Mouse (Mus musculus) embryonic facial prominence, embryonic 15.5 days (tissue): ENCODE data around the gene Gpr88. TPM values are rescaled to one million over a fixed set of nuclear protein-coding genes. Genes with fewer than 3 reads are reported as not detected.

Experiments used
- ATAC-seq: fragments of 200-750 bp; cut with Nextera tagmentation; 2 replicates; pipeline ENCODE4 v1.8.0; 2017; ENCODE audit warnings: low read depth, moderate TSS enrichment; ENCODE audit not compliant: insufficient number of reproducible peaks, low FRiP score, low TSS enrichment
- H3K27ac ChIP-seq: fragments of 300-500 bp; sonication (generic); replicated peaks from 2 replicates; pipeline ENCODE4 v1.5.1; 2015; ENCODE audit warnings: mild to moderate bottlenecking, inconsistent platforms
- H3K27me3 ChIP-seq: fragments of 300-500 bp; sonication (generic); 2 replicates; pipeline ENCODE4 v1.6.1; 2015; ENCODE audit warnings: inconsistent platforms
- H3K36me3 ChIP-seq: fragments of 300-500 bp; sonication (generic); 2 replicates; pipeline ENCODE4 v1.6.1; 2015; ENCODE audit warnings: mild to moderate bottlenecking, inconsistent platforms
- H3K4me1 ChIP-seq: fragments of 300-500 bp; sonication (generic); 2 replicates; pipeline ENCODE4 v1.6.1; 2015; ENCODE audit warnings: inconsistent platforms
- H3K4me2 ChIP-seq: fragments of 300-500 bp; sonication (generic); replicated peaks from 2 replicates; pipeline ENCODE4 v1.6.1; 2015; ENCODE audit warnings: mild to moderate bottlenecking, inconsistent platforms
- H3K4me3 ChIP-seq: fragments of 300-500 bp; sonication (generic); replicated peaks from 2 replicates; pipeline ENCODE4 v1.5.1; 2015; ENCODE audit warnings: mild to moderate bottlenecking, inconsistent platforms
- H3K9ac ChIP-seq: fragments of 300-500 bp; sonication (generic); 2 replicates; pipeline ENCODE4 v1.6.1; 2015; ENCODE audit warnings: inconsistent platforms
- H3K9me3 ChIP-seq: fragments of 300-500 bp; sonication (generic); replicated peaks from 2 replicates; pipeline ENCODE4 v1.6.1; 2016; ENCODE audit warnings: inconsistent platforms
- WGBS: fragments of 180-500 bp; shearing (Covaris S2); methylation state at CpG from one replicate; pipeline ENCODE4 v1.1.7; 2015; 5-methylcytosine and 5-hydroxymethylcytosine counted together
- polyA plus RNA-seq: library from polyadenylated mRNA; unstranded; fragments of >200 nt; fragmentation: Nextera tagmentation; extraction: Ambion mirVana; gene quantifications from 2 replicates; pipeline ENCODE4 v1.2.1, GENCODE M21; 2015

Gene Gpr88
- polyA plus RNA-seq, 1 experiment from 2014 or later: 0.85 TPM

GRCm38 (mm10) chr3:116277146-116277545 lies 23.8 kb upstream of the Gpr88 start:
- Histone ChIP-seq H3K27me3 (no peaks in the 10 kb centered on the region), H3K27ac (no peak overlapping the region), H3K36me3 (0 out of 2 replicates have a peak, but pooled peaks cover 3% of the 10 kb centered on the region), H3K4me2 (no peak overlapping the region), H3K9ac (no peak overlapping the region), H3K4me1 (no peaks in the 10 kb centered on the region), H3K4me3 (no peak overlapping the region), H3K9me3 (no peaks in the 10 kb centered on the region)
- WGBS: 88% methylated on average over 8 of the region's 8 CpGs
- no peak for ATAC-seq

GRCm38 (mm10) chr3:116271679-116272078 lies 18.4 kb upstream of the Gpr88 start:
- Histone ChIP-seq H3K4me1 (no peaks in the 10 kb centered on the region), H3K4me3 (no peak overlapping the region), H3K27ac (no peak overlapping the region), H3K36me3 (no peaks in the 10 kb centered on the region), H3K9ac (no peak overlapping the region), H3K4me2 (no peak overlapping the region), H3K9me3 (no peaks in the 10 kb centered on the region), H3K27me3 (no peaks in the 10 kb centered on the region)
- 81% methylated on average over 6 of the region's 6 CpGs for WGBS
- ATAC-seq: no peak

GRCm38 (mm10) chr3:116267036-116267654 lies 13.8 kb upstream of the Gpr88 start:
- no peaks in the 10 kb centered on the region for H3K9me3 ChIP-seq
- WGBS: 92% methylated on average over 2 of the region's 2 CpGs
- H3K36me3 ChIP-seq: no peaks in the 10 kb centered on the region
- H3K27me3 ChIP-seq: no peaks in the 10 kb centered on the region
- peak; percentile 60; the same call in 1 of the 2 replicates for ATAC-seq
- H3K4me3 ChIP-seq: no peak overlapping the region
- no peak overlapping the region for H3K4me2 ChIP-seq
- no peaks in the 10 kb centered on the region for H3K4me1 ChIP-seq
- no peak overlapping the region for H3K27ac ChIP-seq
- H3K9ac ChIP-seq: no peak overlapping the region

GRCm38 (mm10) chr3:116266360-116266759 lies 13.1 kb upstream of the Gpr88 start:
- Histone ChIP-seq H3K27ac (no peak overlapping the region), H3K27me3 (no peaks in the 10 kb centered on the region)

GRCm38 (mm10) chr3:116263977-116264376 lies 10.7 kb upstream of the Gpr88 start:
- no peak overlapping the region for H3K9ac ChIP-seq
- H3K36me3 ChIP-seq: no peaks in the 10 kb centered on the region
- no peak overlapping the region for H3K4me2 ChIP-seq
- H3K27ac ChIP-seq: no peak overlapping the region
- WGBS: 89% methylated on average over 1 of the region's 1 CpGs
- ATAC-seq: no peak
- H3K4me1 ChIP-seq: no peaks in the 10 kb centered on the region
- H3K27me3 ChIP-seq: no peaks in the 10 kb centered on the region
- H3K4me3 ChIP-seq: no peak overlapping the region
- H3K9me3 ChIP-seq: no peaks in the 10 kb centered on the region

More at GRCm38 (mm10) chr3:116266360-116266759, 13.1 kb upstream of the Gpr88 start:
- Histone ChIP-seq H3K9ac (no peak overlapping the region), H3K4me3 (no peak overlapping the region), H3K4me1 (no peaks in the 10 kb centered on the region), H3K4me2 (no peak overlapping the region), H3K36me3 (no peaks in the 10 kb centered on the region), H3K9me3 (no peaks in the 10 kb centered on the region)
- 52% methylated on average over 3 of the region's 3 CpGs for WGBS
- no peak for ATAC-seq

GRCm38 (mm10) chr3:116263061-116263460 lies 9.8 kb upstream of the Gpr88 start:
- ATAC-seq: no peak
- H3K4me3 ChIP-seq: no peak overlapping the region
- no peaks in the 10 kb centered on the region for H3K27me3 ChIP-seq
- whole genome bisulfite sequencing: 80% methylated on average over 5 of the region's 5 CpGs
- no peak overlapping the region for H3K9ac ChIP-seq
- H3K9me3 ChIP-seq: no peaks in the 10 kb centered on the region
- H3K36me3 ChIP-seq: no peaks in the 10 kb centered on the region
- no peaks in the 10 kb centered on the region for H3K4me1 ChIP-seq
- no peak overlapping the region for H3K27ac ChIP-seq
- H3K4me2 ChIP-seq: no peak overlapping the region

GRCm38 (mm10) chr3:116256104-116256503 lies 2.8 kb upstream of the Gpr88 start:
- no peak overlapping the region for H3K9ac ChIP-seq
- no peak for ATAC-seq
- H3K9me3 ChIP-seq: no peaks in the 10 kb centered on the region
- peaks cover 22% of the 10 kb centered on the region for H3K4me1 ChIP-seq
- no peak overlapping the region for H3K4me2 ChIP-seq
- peaks cover 43% of the 10 kb centered on the region for H3K27me3 ChIP-seq
- no peak overlapping the region for H3K27ac ChIP-seq
- H3K4me3 ChIP-seq: no peak overlapping the region
- 47% methylated on average over 5 of the region's 5 CpGs for WGBS
- no peaks in the 10 kb centered on the region for H3K36me3 ChIP-seq

- Histone ChIP-seq H3K4me1 (peaks cover 22% of the 10 kb centered on the region), H3K4me3 (peak overlapping the region; percentile 46), H3K36me3 (no peaks in the 10 kb centered on the region), H3K9me3 (no peaks in the 10 kb centered on the region), H3K27ac (no peak overlapping the region), H3K9ac (peak overlapping the region; percentile 13; the same call in 1 of the 2 replicates), H3K27me3 (peaks cover 55% of the 10 kb centered on the region), H3K4me2 (peak overlapping the region; percentile 97)
- WGBS: under 1% methylated on average over 48 of the region's 48 CpGs
- ATAC-seq: no peak; the same call in 1 of the 2 replicates
Observed at GRCm38 (mm10) chr3:116252255-116253040, 855 bp downstream of the Gpr88 start.

GRCm38 (mm10) chr3:116251481-116252254 lies 1.6 kb downstream of the Gpr88 start:
- Histone ChIP-seq H3K27ac (no peak overlapping the region), H3K9me3 (no peaks in the 10 kb centered on the region), H3K4me1 (peaks cover 22% of the 10 kb centered on the region), H3K4me2 (peak overlapping the region; percentile 97), H3K27me3 (peaks cover 55% of the 10 kb centered on the region), H3K4me3 (peak overlapping the region; percentile 46), H3K36me3 (no peaks in the 10 kb centered on the region), H3K9ac (peak overlapping the region; percentile 23; the same call in 1 of the 2 replicates)
- peak; percentile 22; the same call in 1 of the 2 replicates for ATAC-seq
- under 1% methylated on average over 84 of the region's 86 CpGs for WGBS

- Histone ChIP-seq H3K27me3 (peaks cover 42% of the 10 kb centered on the region), H3K36me3 (no peaks in the 10 kb centered on the region), H3K4me2 (no peak overlapping the region), H3K9ac (no peak overlapping the region), H3K9me3 (no peaks in the 10 kb centered on the region), H3K27ac (no peak overlapping the region), H3K4me3 (no peak overlapping the region), H3K4me1 (peaks cover 22% of the 10 kb centered on the region)
- no peak for ATAC-seq
- 79% methylated on average over 2 of the region's 2 CpGs for WGBS
Observed at GRCm38 (mm10) chr3:116249026-116249425, 4.3 kb downstream of the Gpr88 start.

- no peak for ATAC-seq
- Histone ChIP-seq H3K36me3 (no peaks in the 10 kb centered on the region), H3K27ac (no peak overlapping the region), H3K9ac (no peak overlapping the region), H3K4me1 (no peaks in the 10 kb centered on the region), H3K9me3 (no peaks in the 10 kb centered on the region), H3K4me2 (no peak overlapping the region), H3K4me3 (no peak overlapping the region), H3K27me3 (0 out of 2 replicates have a peak, but pooled peaks cover 3% of the 10 kb centered on the region)
- 53% methylated on average over 6 of the region's 6 CpGs for WGBS
Observed at GRCm38 (mm10) chr3:116244476-116244875, 8.8 kb downstream of the Gpr88 start.
